Mouse (Mus musculus) effector memory CD4-positive, alpha-beta T cell, adult 5 months (primary cell): ENCODE measurements around the gene Zfp40. TPM values are rescaled to one million over a fixed set of nuclear protein-coding genes. Genes with fewer than 3 reads are reported as not detected.

Source experiments
- polyA plus RNA-seq: library from polyadenylated mRNA; unstranded; fragments of 100-300 nt; shearing (Covaris generic); gene quantifications from one replicate; pipeline ENCODE4 v1.2.1, GENCODE M21; 2017

The Zfp40 gene
- polyA plus RNA-seq: 4.3 TPM

DNA sequence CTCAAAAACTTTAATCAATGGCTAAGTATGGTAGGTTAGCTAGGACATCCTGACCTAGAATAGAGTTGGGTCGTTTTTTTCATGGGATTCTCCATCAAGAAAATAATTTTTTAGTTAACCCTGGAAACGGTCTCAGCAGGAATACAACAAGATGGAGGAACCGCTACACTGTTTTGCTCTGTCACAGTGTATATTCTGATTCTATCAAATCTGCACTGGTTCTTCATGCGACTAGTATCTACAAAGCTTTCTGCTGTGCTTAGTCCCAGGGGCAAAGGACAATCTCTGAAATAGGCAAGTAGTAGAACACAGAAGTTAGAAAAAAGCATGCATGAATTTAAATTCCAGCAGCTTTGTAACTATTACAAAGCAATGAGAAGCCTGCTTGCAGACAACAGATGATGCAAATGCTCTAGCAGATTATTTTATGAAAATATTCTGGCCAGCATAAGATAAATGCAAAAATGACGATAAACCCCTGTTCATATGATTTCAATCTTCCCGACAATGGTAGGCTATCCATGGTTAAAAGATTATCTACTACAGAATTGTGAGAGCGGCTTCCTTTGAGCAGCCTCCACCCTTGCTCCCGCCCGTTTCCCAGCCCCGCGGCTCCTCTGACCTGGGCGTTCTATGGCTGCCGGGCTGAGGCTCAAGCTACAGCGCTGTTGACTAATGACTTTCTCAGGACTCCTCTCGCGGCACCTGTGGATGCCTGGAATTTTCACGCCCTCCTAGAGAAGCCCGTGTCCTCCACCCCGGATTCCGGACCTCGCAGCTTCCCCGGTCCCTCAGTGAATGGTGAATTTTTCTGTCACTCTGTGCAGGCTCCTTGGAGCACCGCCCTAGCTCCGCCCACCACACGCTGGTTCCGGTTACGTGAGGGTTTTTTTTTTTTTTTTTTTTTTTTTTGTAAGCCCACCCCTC, at the start of gene Zfp40:
Gene Zfp40, minus strand, starts transcription at position 800 of the 927 bp plus-strand sequence.

Other genes with a start within 250 kb of the Zfp40 start
- gene Vmn2r-ps130, start 132.1 kb downstream of the Zfp40 start, polyA plus RNA-seq: not detected
- 0.09 TPM for gene Vmn2r114, start 119.3 kb upstream of the Zfp40 start, polyA plus RNA-seq
- gene Vmn2r115, start 150.5 kb upstream of the Zfp40 start, polyA plus RNA-seq: 0.05 TPM
- gene Vmn2r116, start 191.4 kb upstream of the Zfp40 start, polyA plus RNA-seq: not detected